In the genomic region with DNA sequence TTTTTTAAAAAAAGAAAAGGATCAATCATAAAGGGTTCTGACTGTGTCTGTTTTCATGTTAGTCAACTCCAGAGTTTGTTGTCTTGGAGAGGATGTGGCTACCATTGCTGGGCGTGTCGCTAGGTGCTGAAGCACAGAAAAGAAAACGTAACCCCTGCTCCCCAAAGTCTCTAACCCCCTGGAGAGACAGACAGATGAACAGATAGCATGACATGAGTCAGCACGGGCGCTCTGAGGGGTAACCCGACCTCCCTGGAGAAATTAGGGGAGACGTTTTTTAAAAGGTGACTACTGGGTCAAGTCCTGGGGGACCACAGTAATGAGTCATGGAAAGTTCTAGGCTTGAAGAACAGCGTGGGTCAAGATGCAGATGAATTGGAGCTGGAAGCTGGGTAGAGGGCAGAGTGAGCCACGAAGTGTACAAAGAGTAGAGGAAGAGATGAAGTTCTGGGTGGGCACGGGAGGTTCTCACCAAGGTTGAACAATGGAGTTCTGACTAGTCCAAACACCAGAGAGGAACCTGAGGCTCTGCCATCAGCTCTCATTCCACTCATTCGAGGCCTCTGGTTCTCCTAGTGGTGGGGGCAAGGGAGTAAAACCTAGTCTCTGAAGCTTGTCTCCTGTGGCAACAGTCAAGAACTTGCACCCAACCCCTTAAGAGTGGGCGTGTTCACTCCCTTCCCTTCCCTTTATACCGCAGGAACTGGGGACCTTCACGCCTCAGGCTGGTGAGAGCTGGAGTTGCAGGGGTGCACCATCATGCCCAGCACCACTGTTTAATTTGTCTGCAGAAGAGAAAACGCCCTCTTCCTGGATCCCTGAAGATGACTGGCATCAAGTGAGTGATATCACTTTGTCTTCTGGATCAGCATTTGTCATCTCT, we compare ENCODE assay signal across 17 mouse cellular contexts. TPM values are rescaled to one million over a fixed set of nuclear protein-coding genes. Genes with fewer than 3 reads are reported as not detected.
DNase-seq lines count a peak whose midpoint lies in the region; ATAC-seq and TF ChIP-seq lines count a peak whose summit lies in the region.
"Had no signal": no experiment of that assay in that cellular context is flagged by ENCODE, and none has a peak within 500 bp of the region (broad histone marks: within the 10 kb centered on the region; RNA-seq: fewer than 3 reads in every experiment).

A gene (plus strand): TSS at position 718 of the 883 bp plus-strand sequence.

- TF ChIP-seq CTCF in spleen, adult 2 months (IDR thresholded peaks at IDR 0.05; ENCODE audit: extremely low read depth, insufficient read depth, insufficient read length, insufficient replicate concordance) = no peak
- TF ChIP-seq CTCF in MEL (IDR thresholded peaks at IDR 0.05 in 2 of 3, conservative IDR thresholded peaks at IDR 0.05 in 1 of 3; ENCODE audit: control insufficient read depth in 1 of 3, insufficient read depth in 1 of 3, low read depth in 2 of 3, low read length in 3 of 3, poor library complexity in 1 of 3, severe bottlenecking in 1 of 3) = no peak

- no peaks in the 10 kb centered on the region for H3K27me3 ChIP-seq in spleen, adult 2 months (ENCODE audit: control insufficient read depth, insufficient read depth, low read length)
- no peaks in the 10 kb centered on the region; a peak in 1 of 4 replicates for H3K27me3 ChIP-seq in MEL (ENCODE audit: control insufficient read depth in 1 of 2, insufficient read depth in 2 of 2, low read length in 2 of 2)

- H3K4me3 ChIP-seq in spleen, adult 2 months (ENCODE audit: extremely low read depth, insufficient read depth, insufficient read length) = no peak within 1 kb of the TSS
- H3K4me3 ChIP-seq in MEL (ENCODE audit: control insufficient read depth in 1 of 2, insufficient read depth in 1 of 2, low read depth in 2 of 2, low read length in 2 of 2) = no peak within 1 kb of the TSS

- no peaks in the 10 kb centered on the region for H3K9me3 ChIP-seq in MEL (replicated peaks; ENCODE audit: insufficient read depth, low read length)

- H3K79me2 ChIP-seq in MEL (ENCODE audit: control insufficient read depth, insufficient read depth, low read length, poor library complexity) = no peaks in the 10 kb centered on the region

- TF ChIP-seq EP300 in MEL (IDR thresholded peaks at IDR 0.05; ENCODE audit: low read depth in 1 of 2, low read length in 2 of 2) = no peak

- no peak for DNase-seq in spleen, adult 2 months (ENCODE audit: low read depth in 1 of 2, low spot score in 2 of 2)
- DNase-seq in spleen, postnatal 4 days (ENCODE audit: low spot score in 2 of 2) = no peak
- peak; percentile 28 for DNase-seq in MEL (ENCODE audit: low read depth, low spot score)
- DNase-seq in cerebellum, postnatal 10 days = no peak
- DNase-seq in kidney, postnatal 10 days = no peak
- DNase-seq in right cerebral cortex, postnatal 14 days = no peak
- DNase-seq: cerebellum, postnatal 14 days; gastrocnemius, postnatal 25 days; layer of hippocampus, postnatal 36 days; liver; liver, postnatal 0 days; lung, postnatal 36 days; midbrain, embryonic 14.5 days; right cerebral cortex, postnatal 25 days had no signal

- H3K36me3 ChIP-seq in spleen, adult 2 months (ENCODE audit: control insufficient read depth, insufficient read depth, low read length) = no peaks in the 10 kb centered on the region
- H3K36me3 ChIP-seq in MEL (ENCODE audit: control insufficient read depth in 1 of 2, insufficient read depth in 2 of 2, low read length in 2 of 2) = no peaks in the 10 kb centered on the region

- no peak for TF ChIP-seq RAD21 in MEL (IDR thresholded peaks at IDR 0.05; ENCODE audit: low read depth, low read length)

- WGBS in spleen, adult 2 months = 36% methylated on average over 15 of the region's 15 CpGs

- ATAC-seq in inflammation-experienced regulatory T-cells, adult 6 months = peak; percentile 65
- no peak for ATAC-seq in neutrophil, adult 5-6 weeks (ENCODE audit: extremely low read depth, insufficient number of reproducible peaks, low FRiP score, poor library complexity, severe bottlenecking)
- ATAC-seq: hindbrain, postnatal 0 days; liver, postnatal 0 days had no signal

- peaks cover 24% of the 10 kb centered on the region for H3K4me1 ChIP-seq in spleen, adult 2 months (ENCODE audit: control insufficient read depth, insufficient read depth, insufficient read length)
- no peaks in the 10 kb centered on the region for H3K4me1 ChIP-seq in MEL (ENCODE audit: control insufficient read depth in 1 of 2, insufficient read depth in 2 of 2, low read length in 2 of 2)

- H3K9ac ChIP-seq in MEL (ENCODE audit: control insufficient read depth, low read depth, low read length, poor library complexity, severe bottlenecking) = no peak within 1 kb of the TSS
- H3K9ac ChIP-seq: liver, postnatal 0 days had no signal

- H3K27ac ChIP-seq in spleen, adult 2 months (ENCODE audit: insufficient read depth, low read length) = no peak within 1 kb of the TSS
- H3K27ac ChIP-seq in MEL (ENCODE audit: control insufficient read depth, low read depth, low read length) = no peak within 1 kb of the TSS
- H3K27ac ChIP-seq: hindbrain, postnatal 0 days had no signal

- TF ChIP-seq POLR2A in spleen, adult 2 months (IDR thresholded peaks at IDR 0.05; ENCODE audit: low read depth, low read length) = no peak
- TF ChIP-seq POLR2A in MEL (IDR thresholded peaks at IDR 0.05; ENCODE audit: control insufficient read depth in 1 of 2, insufficient read depth in 1 of 2, low read depth in 1 of 2, low read length in 2 of 2, poor library complexity in 1 of 2) = no peak

TF ChIP-seq in MEL, 35 proteins besides CTCF, POLR2A, EP300 and RAD21:
- TF ChIP-seq HCFC1 (IDR thresholded peaks at IDR 0.05; ENCODE audit: low read depth, low read length) (no peak), BHLHE40 (IDR thresholded peaks at IDR 0.05; ENCODE audit: borderline replicate concordance, low read depth, low read length) (no peak)

RNA-seq across cellular contexts. Expression of the gene that starts here (rescaled TPM):
- 39.7 and 45.4 TPM in 2 replicates for polyA plus RNA-seq in spleen, adult 2 months (2012; rRNA removed)
- total RNA-seq in MEL (2012; rRNA removed) = not detected in 2 replicates
- not detected for polyA plus RNA-seq in MEL (2012; ENCODE audit: insufficient read depth in 1 of 2, insufficient read length in 2 of 2, low read depth in 1 of 2, low replicate concordance in 2 of 2, missing spikeins in 1 of 2)
- 10 to 100 TPM in 1 of 3 experiments, 1 to 10 TPM in 2; 3.2 to 16.7 (median 3.3) TPM for polyA plus RNA-seq in inflammation-experienced regulatory T-cells, adult 6 months (2017; shearing (Covaris generic))
- total RNA-seq in neutrophil, adult 5-6 weeks (2017) = 54.1 and 61.9 TPM in 2 replicates

Comparison
In these comparisons a context has a peak if more than half of its experiments do, and no peak if none do; other contexts are left out.
1. RNA of the gene that starts here (total RNA-seq): 54.1 to 61.9 TPM in neutrophil, adult 5-6 weeks; not detected in MEL; every median in the first group is over 10 times any median in the second.
2. RNA of the gene that starts here (polyA plus RNA-seq): 39.7 to 45.4 TPM in spleen, adult 2 months and 3.2 to 16.7 TPM in inflammation-experienced regulatory T-cells, adult 6 months; not detected in MEL; every median in the first group is over 4 times any median in the second.
3. Peak in DNase-seq in MEL; RNA of the gene not detected or under 1 TPM.